Mouse (Mus musculus) monocyte, adult 5-6 weeks (primary cell): ENCODE measurements around the gene Slc16a6. TPM values are rescaled to one million over a fixed set of nuclear protein-coding genes. Genes with fewer than 3 reads are reported as not detected.

Experiments
- ATAC-seq: fragments of 153-309, 156-312 bp; replicated peaks from 2 replicates; pipeline ENCODE4 v1.8.0; 2017; ENCODE audit warnings: mild to moderate bottlenecking; ENCODE audit not compliant: low TSS enrichment, insufficient number of reproducible peaks, severe bottlenecking, poor library complexity, low FRiP score
- total RNA-seq: library from RNA; stranded (forward); fragments of 200-1000, 200-491, 200-594 nt; gene quantifications from 3 replicates; pipeline ENCODE4 v1.2.3, GENCODE M21; 2017

The Slc16a6 gene
- total RNA-seq, 1 experiment from 2014 or later = 9.1 TPM

DNA sequence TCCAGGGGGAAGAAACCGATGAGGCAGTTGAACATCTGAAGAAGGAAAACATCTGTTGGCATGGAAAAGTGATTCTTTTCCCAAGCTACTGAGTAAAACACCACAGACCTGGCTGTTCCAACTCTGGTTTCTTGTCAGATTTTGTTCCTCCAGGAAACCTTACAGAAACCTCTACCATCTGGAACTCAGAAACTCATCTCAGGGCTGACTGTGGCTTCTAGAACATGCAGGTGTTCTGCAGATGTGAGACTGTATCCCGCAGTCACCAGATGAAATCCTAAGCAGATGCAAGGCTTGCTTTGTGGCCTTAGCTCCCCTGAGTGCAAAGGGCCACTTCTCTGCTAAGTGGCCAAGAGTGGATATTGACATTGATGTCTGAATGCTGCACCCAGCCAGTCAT is 16.4 kb upstream of the Slc16a6 start:
- no peak for ATAC-seq

GRCm38 (mm10) chr11:109487991-109488684 is 14.7 kb upstream of the Slc16a6 start:
- ATAC-seq = no peak

DNA sequence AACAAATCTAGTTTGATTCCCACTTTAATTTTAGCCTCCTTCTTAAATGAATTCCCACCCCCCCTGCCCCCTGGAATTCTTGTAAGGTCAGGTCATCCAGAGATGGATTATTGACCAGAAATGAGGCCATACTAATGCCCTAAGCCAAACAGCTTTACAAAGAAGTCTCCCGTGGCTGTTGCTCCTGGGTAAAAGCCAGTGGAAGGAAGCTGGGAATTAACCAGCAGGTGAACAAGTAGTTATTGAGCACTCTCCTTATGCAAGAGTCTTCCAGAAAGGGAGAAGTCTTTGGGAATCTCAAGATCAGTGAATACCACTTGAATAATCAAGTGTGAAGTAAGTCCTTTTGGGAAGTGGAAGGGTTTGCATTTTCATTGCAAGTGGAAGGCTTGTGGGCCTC is 13.7 kb upstream of the Slc16a6 start:
- no peak for ATAC-seq

DNA sequence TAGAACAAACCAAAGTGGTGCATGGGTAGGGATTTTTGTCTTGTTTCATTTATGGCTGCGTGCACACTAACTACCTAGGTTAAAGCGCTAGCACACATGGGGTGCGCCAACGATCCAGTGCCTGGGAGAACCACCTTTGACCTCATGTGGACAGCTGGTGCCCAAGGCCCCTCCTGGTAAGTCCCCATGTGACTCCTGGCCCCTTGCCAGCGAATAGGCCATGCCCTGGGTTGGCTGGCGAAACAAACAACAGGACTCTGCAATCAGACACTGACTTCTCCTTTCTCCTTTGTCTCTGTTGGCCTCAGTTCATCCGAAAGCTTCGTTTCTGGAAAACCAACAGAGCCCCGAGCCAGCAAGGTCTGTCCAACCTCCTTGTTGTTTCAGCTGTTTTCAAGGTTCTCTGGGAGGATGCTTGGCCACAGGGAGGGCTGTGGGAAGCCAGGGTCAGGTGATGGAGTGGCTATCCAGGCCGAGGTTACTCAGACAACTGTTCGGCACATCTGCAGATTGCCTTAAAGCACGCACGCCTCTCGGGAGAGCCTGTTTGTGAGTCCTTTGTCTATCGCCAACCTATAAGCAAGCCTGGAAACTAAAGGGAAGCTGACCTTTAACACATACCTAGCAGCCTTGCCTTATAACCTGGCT is 12.1 kb upstream of the Slc16a6 start:
- ATAC-seq = peak; percentile 41

DNA sequence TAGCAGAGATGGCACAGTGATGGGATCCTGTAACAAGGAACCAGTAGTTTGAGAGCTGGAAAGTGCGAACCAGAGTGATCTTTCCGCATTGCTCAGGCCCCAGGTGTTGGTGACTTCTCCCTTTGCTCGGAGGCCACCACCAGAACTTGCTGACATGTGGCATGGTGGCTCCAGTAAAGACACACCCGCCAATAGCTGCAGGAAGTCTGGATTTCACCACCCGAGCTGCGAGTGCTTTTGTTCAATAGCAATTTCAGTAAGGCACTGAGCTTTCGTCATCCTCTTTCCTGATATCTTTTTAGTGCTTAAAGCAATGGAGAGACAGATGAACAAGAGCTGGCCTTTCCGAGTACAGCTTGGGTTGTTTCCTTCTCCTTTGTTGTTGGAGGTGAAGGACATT is 7.0 kb upstream of the Slc16a6 start:
- peak; percentile 29 for ATAC-seq

GRCm38 (mm10) chr11:109479575-109480285 is 6.3 kb upstream of the Slc16a6 start:
- peak; percentile 82 for ATAC-seq

GRCm38 (mm10) chr11:109477606-109478380 is 4.4 kb upstream of the Slc16a6 start:
- no peak for ATAC-seq

DNA sequence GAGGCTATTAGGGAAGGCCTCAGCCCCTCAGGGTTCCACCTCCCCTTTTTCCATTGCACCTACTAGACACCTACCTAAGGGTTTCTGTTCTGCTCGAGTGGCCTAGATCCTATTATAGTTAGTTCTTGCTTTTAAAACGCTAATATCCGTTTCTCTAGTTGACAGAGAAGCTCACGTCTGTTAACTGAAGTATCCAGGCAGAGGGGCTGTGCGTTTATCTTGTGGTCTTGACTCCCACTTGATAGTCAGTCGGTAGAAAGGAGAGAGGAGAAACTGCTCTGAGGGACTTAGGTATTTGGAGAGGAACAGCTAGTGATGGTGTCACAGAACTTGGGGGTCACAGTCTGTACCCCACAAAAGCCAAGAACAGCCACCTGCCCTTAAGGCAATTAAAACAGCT is 3.3 kb upstream of the Slc16a6 start:
- ATAC-seq = no peak

GRCm38 (mm10) chr11:109476241-109476640 is 2.8 kb upstream of the Slc16a6 start:
- ATAC-seq = no peak

GRCm38 (mm10) chr11:109475717-109476116 is 2.3 kb upstream of the Slc16a6 start:
- ATAC-seq = no peak

DNA sequence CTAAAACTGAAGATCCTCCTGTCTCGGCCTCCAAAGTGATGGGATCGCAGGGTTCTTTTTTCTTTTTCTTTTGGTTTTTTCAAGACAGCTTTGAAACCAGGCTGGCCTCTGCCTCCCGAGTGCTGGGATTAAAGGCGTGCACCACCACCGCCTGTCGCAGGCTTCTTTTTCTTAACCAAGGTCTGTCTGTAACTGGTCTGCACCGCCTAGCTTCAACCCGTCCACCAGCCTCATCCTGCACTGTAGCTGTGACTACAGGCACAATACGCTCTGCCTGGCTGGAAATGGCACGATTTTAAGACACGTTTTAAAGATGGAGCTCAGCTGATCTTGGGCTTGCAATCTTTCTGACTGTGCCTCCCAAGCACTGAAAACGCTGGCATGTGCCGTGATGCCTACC is 1.4 kb upstream of the Slc16a6 start:
- no peak for ATAC-seq

DNA sequence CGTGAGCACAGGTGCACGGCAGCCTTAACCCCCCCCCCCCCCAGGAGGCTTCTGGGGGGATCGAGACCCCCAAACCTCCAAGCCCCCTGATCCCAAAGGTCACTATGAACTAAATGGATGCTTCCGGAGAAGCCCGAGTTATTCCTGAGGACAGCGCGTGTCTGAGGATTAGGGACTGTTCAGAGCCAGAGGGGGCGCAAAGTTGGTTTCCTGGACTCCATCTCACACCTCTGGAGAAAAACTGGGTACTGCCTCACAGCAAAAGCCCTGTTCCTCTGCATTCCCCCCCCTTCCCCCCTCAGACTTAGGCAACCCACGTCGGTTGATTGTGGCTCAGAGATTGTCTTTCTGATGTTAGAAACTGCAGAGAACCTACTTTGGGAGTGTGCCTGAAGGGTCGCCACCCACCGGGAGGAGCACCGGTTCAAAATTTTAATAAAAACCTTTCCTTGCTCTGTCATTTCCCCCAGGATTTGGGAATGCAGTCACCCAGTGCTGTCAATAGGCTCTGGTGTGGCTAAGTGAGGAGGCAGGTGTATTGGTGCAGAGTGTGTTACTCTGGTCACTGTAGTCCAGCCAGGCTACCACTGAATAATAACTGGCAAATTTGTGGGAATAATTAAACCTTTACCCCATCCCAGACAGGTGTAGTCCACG is 816 bp upstream of the Slc16a6 start:
- no peak for ATAC-seq

DNA sequence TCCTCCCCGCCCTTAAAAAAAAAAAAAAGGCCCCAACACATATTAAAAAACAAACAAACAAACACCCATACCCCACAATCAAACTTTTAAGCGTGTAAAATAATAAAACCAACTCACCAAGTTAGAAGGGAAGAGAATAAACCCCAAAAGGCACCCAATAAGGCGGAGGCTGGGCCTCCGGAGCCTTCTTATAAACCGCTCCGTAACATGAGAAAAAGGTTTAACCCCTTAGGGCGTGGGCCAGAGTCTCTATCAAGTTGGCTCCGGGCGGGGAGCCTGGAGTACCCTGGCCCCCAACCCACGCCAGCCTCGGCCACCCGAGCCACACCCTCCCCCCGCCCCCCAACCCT is 602 bp downstream of the Slc16a6 start:
- ATAC-seq = no peak

DNA sequence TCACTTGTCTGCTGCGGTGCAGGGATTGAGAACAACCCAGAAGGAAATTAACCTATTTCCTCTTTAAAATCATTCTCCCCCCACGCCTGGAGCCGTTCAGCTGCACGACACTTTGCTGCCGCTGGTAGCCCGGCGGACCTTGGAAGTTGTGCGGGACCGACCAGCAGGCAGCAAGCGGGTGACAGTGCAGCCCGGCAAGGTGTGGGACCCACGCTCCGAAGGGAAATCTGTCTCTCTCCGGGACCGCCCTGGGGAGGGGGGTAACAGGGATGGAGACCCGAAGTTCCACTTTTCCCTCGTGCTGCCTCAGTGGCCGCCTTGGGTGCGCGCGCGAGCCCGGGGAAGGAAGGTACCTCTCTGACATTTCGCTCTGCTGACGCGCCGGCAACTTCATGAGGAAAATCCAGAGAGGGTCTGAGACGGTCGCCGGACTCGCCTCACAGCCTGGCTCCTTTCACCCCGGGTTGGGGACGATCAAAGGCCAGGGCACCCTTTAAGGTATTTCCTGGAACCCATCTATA is 1.2 kb downstream of the Slc16a6 start:
- 0 out of 2 replicates have a peak, but pooled peaks have one; percentile 14 for ATAC-seq

DNA sequence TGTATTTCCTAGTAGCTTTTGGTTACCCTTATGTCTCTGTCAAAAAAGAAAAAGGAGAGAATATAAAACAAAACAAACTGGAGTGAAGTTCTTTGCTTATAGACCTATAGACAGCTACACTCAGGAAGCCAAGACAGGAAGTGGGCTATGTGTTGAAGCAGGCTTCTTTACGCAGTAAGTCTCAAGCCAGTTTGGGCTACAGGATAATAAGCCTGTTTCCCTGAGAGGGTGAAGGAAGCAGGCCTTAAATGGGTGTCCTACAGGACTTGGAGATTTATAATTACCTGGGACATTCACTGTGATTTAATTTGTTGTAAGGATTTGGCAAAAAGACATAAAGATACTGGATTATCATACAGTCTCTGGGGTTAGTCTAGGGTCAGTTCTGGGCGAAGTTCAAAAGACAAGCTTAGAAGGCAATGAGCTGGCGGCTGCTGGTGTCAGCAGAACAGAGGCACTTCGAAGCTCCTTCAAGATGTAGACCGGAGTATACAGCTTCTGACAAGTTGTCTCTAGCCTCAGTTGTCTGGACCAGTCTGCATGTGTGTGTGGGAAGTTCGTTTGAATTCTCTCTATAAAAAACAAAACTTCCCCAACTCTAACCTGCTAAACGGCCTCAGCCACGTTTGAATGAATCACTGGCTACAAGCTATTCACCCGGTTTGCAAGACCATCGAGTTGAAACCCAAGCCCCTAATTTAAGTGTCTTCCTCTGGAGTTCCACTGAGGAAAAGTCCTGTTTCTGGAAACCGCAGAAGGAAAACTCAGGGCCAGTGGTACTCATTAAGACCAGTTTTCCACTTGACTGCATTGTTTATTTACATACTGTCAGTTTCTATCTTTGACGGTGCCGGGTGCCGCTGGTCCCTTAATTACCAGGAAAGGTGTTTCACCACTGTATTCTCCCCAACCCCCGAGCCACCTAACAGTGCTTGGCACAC is 2.2 kb downstream of the Slc16a6 start:
- ATAC-seq = no peak

- no peak for ATAC-seq
Observed at GRCm38 (mm10) chr11:109470170-109470569, 3.2 kb downstream of the Slc16a6 start.

GRCm38 (mm10) chr11:109468133-109468532 is 5.3 kb downstream of the Slc16a6 start:
- no peak for ATAC-seq

GRCm38 (mm10) chr11:109466987-109467386 is 6.4 kb downstream of the Slc16a6 start:
- no peak for ATAC-seq
